Mouse (Mus musculus): Measurements from ENCODE around the gene Cd47. TPM values are rescaled to one million over a fixed set of nuclear protein-coding genes. Genes with fewer than 3 reads are reported as not detected.
A peak's percentile ranks its signal among the peaks of the same experiment; 100 is the strongest.

The Cd47 gene
- polyA plus RNA-seq, 1 experiment from 2014 or later, result 133 TPM

- Histone ChIP-seq H3K9ac (replicated peaks; ENCODE audit: low read length) (no peak overlapping the region), H3K4me2 (ENCODE audit: low read length) (no peak overlapping the region), H3K9me3 (ENCODE audit: control insufficient read depth, low read length) (no peaks in the 10 kb centered on the region), H3K4me3 (replicated peaks; ENCODE audit: low read depth, low read length) (no peak overlapping the region), H3K4me1 (ENCODE audit: control insufficient read depth, insufficient read depth, low read length) (0 out of 2 replicates have a peak, but pooled peaks cover 12% of the 10 kb centered on the region), H3K27ac (replicated peaks; ENCODE audit: low read depth, low read length) (no peak overlapping the region), H3K27me3 (ENCODE audit: control insufficient read depth, insufficient read depth, low read length) (no peaks in the 10 kb centered on the region), H3K36me3 (ENCODE audit: control insufficient read depth, insufficient read depth, low read length) (no peaks in the 10 kb centered on the region)
- WGBS, result 21% methylated on average over 5 of the region's 5 CpGs
- peak; percentile 63; the same call in 1 of the 2 replicates for ATAC-seq (ENCODE audit: low FRiP score, low TSS enrichment)
- DNase-seq, result peak; percentile 46
These were observed 136.5 kb downstream of the Cd47 start for GRCm38 (mm10) chr16:49936793-49937192.

- H3K9ac ChIP-seq (replicated peaks; ENCODE audit: low read length), result no peak overlapping the region
- peak; percentile 19 for DNase-seq
- 45% methylated on average over 11 of the region's 11 CpGs for WGBS
- ATAC-seq (ENCODE audit: low FRiP score, low TSS enrichment), result 0 out of 2 replicates have a peak, but pooled peaks have one; percentile 9
- no peaks in the 10 kb centered on the region for H3K9me3 ChIP-seq (ENCODE audit: control insufficient read depth, low read length)
- H3K4me2 ChIP-seq (ENCODE audit: low read length), result no peak overlapping the region
- no peaks in the 10 kb centered on the region for H3K36me3 ChIP-seq (ENCODE audit: control insufficient read depth, insufficient read depth, low read length)
- H3K4me3 ChIP-seq (replicated peaks; ENCODE audit: low read depth, low read length), result no peak overlapping the region
- no peaks in the 10 kb centered on the region for H3K27me3 ChIP-seq (ENCODE audit: control insufficient read depth, insufficient read depth, low read length)
- 0 out of 2 replicates have a peak, but pooled peaks cover 12% of the 10 kb centered on the region for H3K4me1 ChIP-seq (ENCODE audit: control insufficient read depth, insufficient read depth, low read length)
- 0 out of 2 replicates have a peak overlapping the region, but pooled peaks have one; percentile 1 for H3K27ac ChIP-seq (replicated peaks; ENCODE audit: low read depth, low read length)
These were observed 137.2 kb downstream of the Cd47 start for GRCm38 (mm10) chr16:49937218-49938165.

- H3K4me1 ChIP-seq (ENCODE audit: control insufficient read depth, insufficient read depth, low read length), result 0 out of 2 replicates have a peak, but pooled peaks cover 12% of the 10 kb centered on the region
- no peaks in the 10 kb centered on the region for H3K27me3 ChIP-seq (ENCODE audit: control insufficient read depth, insufficient read depth, low read length)
- ATAC-seq (ENCODE audit: low FRiP score, low TSS enrichment) (no peak), DNase-seq (no peak)
- no peak overlapping the region for H3K4me2 ChIP-seq (ENCODE audit: low read length)
- H3K9ac ChIP-seq (replicated peaks; ENCODE audit: low read length), result no peak overlapping the region
- no peak overlapping the region for H3K4me3 ChIP-seq (replicated peaks; ENCODE audit: low read depth, low read length)
- 86% methylated on average over 7 of the region's 7 CpGs for WGBS
- no peaks in the 10 kb centered on the region for H3K9me3 ChIP-seq (ENCODE audit: control insufficient read depth, low read length)
- H3K36me3 ChIP-seq (ENCODE audit: control insufficient read depth, insufficient read depth, low read length), result no peaks in the 10 kb centered on the region
- no peak overlapping the region for H3K27ac ChIP-seq (replicated peaks; ENCODE audit: low read depth, low read length)
These were observed 138.4 kb downstream of the Cd47 start for GRCm38 (mm10) chr16:49938483-49939301.

- Histone ChIP-seq H3K27ac (replicated peaks; ENCODE audit: low read depth, low read length) (no peak overlapping the region), H3K9me3 (ENCODE audit: control insufficient read depth, low read length) (no peaks in the 10 kb centered on the region), H3K4me2 (ENCODE audit: low read length) (no peak overlapping the region), H3K4me1 (ENCODE audit: control insufficient read depth, insufficient read depth, low read length) (0 out of 2 replicates have a peak, but pooled peaks cover 12% of the 10 kb centered on the region), H3K9ac (replicated peaks; ENCODE audit: low read length) (no peak overlapping the region), H3K4me3 (replicated peaks; ENCODE audit: low read depth, low read length) (no peak overlapping the region), H3K27me3 (ENCODE audit: control insufficient read depth, insufficient read depth, low read length) (no peaks in the 10 kb centered on the region), H3K36me3 (ENCODE audit: control insufficient read depth, insufficient read depth, low read length) (no peaks in the 10 kb centered on the region)
- WGBS, result 97% methylated on average over 2 of the region's 2 CpGs
- DNase-seq, result no peak
- ATAC-seq (ENCODE audit: low FRiP score, low TSS enrichment), result no peak
These were observed 139.0 kb downstream of the Cd47 start for GRCm38 (mm10) chr16:49939376-49939775.

GRCm38 (mm10) chr16:49940473-49940872 lies 140.1 kb downstream of the Cd47 start:
- H3K4me2 ChIP-seq (ENCODE audit: low read length), result no peak overlapping the region
- no peak overlapping the region for H3K9ac ChIP-seq (replicated peaks; ENCODE audit: low read length)
- ATAC-seq (ENCODE audit: low FRiP score, low TSS enrichment) (no peak), DNase-seq (no peak)
- H3K36me3 ChIP-seq (ENCODE audit: control insufficient read depth, insufficient read depth, low read length), result no peaks in the 10 kb centered on the region
- H3K27me3 ChIP-seq (ENCODE audit: control insufficient read depth, insufficient read depth, low read length), result no peaks in the 10 kb centered on the region
- H3K27ac ChIP-seq (replicated peaks; ENCODE audit: low read depth, low read length), result no peak overlapping the region
- 0 out of 2 replicates have a peak, but pooled peaks cover 12% of the 10 kb centered on the region for H3K4me1 ChIP-seq (ENCODE audit: control insufficient read depth, insufficient read depth, low read length)
- no peaks in the 10 kb centered on the region for H3K9me3 ChIP-seq (ENCODE audit: control insufficient read depth, low read length)
- no peak overlapping the region for H3K4me3 ChIP-seq (replicated peaks; ENCODE audit: low read depth, low read length)

GRCm38 (mm10) chr16:49941031-49941430 lies 140.7 kb downstream of the Cd47 start:
- Histone ChIP-seq H3K36me3 (ENCODE audit: control insufficient read depth, insufficient read depth, low read length) (no peaks in the 10 kb centered on the region), H3K9me3 (ENCODE audit: control insufficient read depth, low read length) (no peaks in the 10 kb centered on the region), H3K9ac (replicated peaks; ENCODE audit: low read length) (no peak overlapping the region), H3K27ac (replicated peaks; ENCODE audit: low read depth, low read length) (no peak overlapping the region), H3K4me1 (ENCODE audit: control insufficient read depth, insufficient read depth, low read length) (0 out of 2 replicates have a peak, but pooled peaks cover 12% of the 10 kb centered on the region), H3K4me2 (ENCODE audit: low read length) (no peak overlapping the region), H3K4me3 (replicated peaks; ENCODE audit: low read depth, low read length) (no peak overlapping the region), H3K27me3 (ENCODE audit: control insufficient read depth, insufficient read depth, low read length) (no peaks in the 10 kb centered on the region)
- WGBS, result 92% methylated on average over 1 of the region's 1 CpGs
- DNase-seq, result no peak
- ATAC-seq (ENCODE audit: low FRiP score, low TSS enrichment), result no peak

GRCm38 (mm10) chr16:49943726-49944125 lies 143.4 kb downstream of the Cd47 start:
- ATAC-seq (ENCODE audit: low FRiP score, low TSS enrichment) (no peak), DNase-seq (no peak)
- Histone ChIP-seq H3K27me3 (ENCODE audit: control insufficient read depth, insufficient read depth, low read length) (no peaks in the 10 kb centered on the region), H3K9ac (replicated peaks; ENCODE audit: low read length) (no peak overlapping the region), H3K36me3 (ENCODE audit: control insufficient read depth, insufficient read depth, low read length) (no peaks in the 10 kb centered on the region), H3K4me3 (replicated peaks; ENCODE audit: low read depth, low read length) (no peak overlapping the region), H3K9me3 (ENCODE audit: control insufficient read depth, low read length) (no peaks in the 10 kb centered on the region), H3K27ac (replicated peaks; ENCODE audit: low read depth, low read length) (no peak overlapping the region), H3K4me2 (ENCODE audit: low read length) (no peak overlapping the region), H3K4me1 (ENCODE audit: control insufficient read depth, insufficient read depth, low read length) (no peaks in the 10 kb centered on the region)
- 97% methylated on average over 1 of the region's 1 CpGs for WGBS

GRCm38 (mm10) chr16:49945084-49945483 lies 144.8 kb downstream of the Cd47 start:
- WGBS, result 80% methylated on average over 5 of the region's 5 CpGs
- Histone ChIP-seq H3K9me3 (ENCODE audit: control insufficient read depth, low read length) (no peaks in the 10 kb centered on the region), H3K4me1 (ENCODE audit: control insufficient read depth, insufficient read depth, low read length) (no peaks in the 10 kb centered on the region), H3K4me2 (ENCODE audit: low read length) (no peak overlapping the region), H3K4me3 (replicated peaks; ENCODE audit: low read depth, low read length) (no peak overlapping the region), H3K36me3 (ENCODE audit: control insufficient read depth, insufficient read depth, low read length) (no peaks in the 10 kb centered on the region), H3K9ac (replicated peaks; ENCODE audit: low read length) (no peak overlapping the region), H3K27me3 (ENCODE audit: control insufficient read depth, insufficient read depth, low read length) (no peaks in the 10 kb centered on the region), H3K27ac (replicated peaks; ENCODE audit: low read depth, low read length) (no peak overlapping the region)
- no peak for ATAC-seq (ENCODE audit: low FRiP score, low TSS enrichment)
- no peak for DNase-seq

Data from midbrain, embryonic 14.5 days (tissue).